Mouse (Mus musculus): ENCODE data around the gene Jade3.

DNA sequence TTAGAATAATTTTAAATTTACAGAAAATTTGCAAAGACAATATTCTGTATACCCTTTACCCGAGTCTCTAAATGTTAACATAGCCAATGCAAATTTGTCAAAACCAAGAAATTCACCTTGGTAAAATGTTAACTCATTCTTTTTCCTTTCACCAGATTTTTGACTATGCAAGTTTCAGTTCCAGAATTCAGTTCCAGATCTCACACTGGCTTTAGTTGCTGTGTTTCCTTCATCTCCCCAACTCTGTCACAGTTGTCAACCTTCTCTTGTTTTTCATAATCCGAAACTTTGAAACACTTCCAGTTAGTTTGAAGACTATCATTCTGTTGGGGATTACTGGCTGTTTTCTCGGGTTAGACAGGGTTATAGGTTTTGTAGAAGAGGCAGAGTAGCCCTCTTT, 38.5 kb upstream of the Jade3 start:
- TF ChIP-seq POLR2A (IDR thresholded peaks at IDR 0.05; ENCODE audit: control insufficient read depth, extremely low read depth, insufficient read depth, low read length, poor library complexity): no peak
- TF ChIP-seq CTCF (IDR thresholded peaks at IDR 0.05; ENCODE audit: borderline replicate concordance, control insufficient read depth, extremely low read depth, insufficient read depth, low read length, poor library complexity): no peak

Measured in thymus, adult 2 months (tissue).